Mouse (Mus musculus) kidney, embryonic 15.5 days (tissue): ENCODE data around the gene Sertad4. TPM values are rescaled to one million over a fixed set of nuclear protein-coding genes. Genes with fewer than 3 reads are reported as not detected.

Experiments
- ATAC-seq: fragments of 200-750 bp; cut with Nextera tagmentation; replicated peaks from 2 replicates; pipeline ENCODE4 v1.8.0; 2017; ENCODE audit warnings: moderate TSS enrichment; ENCODE audit not compliant: low FRiP score
- H3K27ac ChIP-seq: fragments of 300-500 bp; sonication (generic); 2 replicates; pipeline ENCODE4 v1.5.1; 2015; ENCODE audit warnings: mild to moderate bottlenecking, inconsistent platforms
- H3K27me3 ChIP-seq: fragments of 300-500 bp; sonication (generic); 2 replicates; pipeline ENCODE4 v1.6.1; 2015; ENCODE audit warnings: inconsistent platforms
- H3K36me3 ChIP-seq: fragments of 300-500 bp; sonication (generic); 2 replicates; pipeline ENCODE4 v1.6.1; 2015; ENCODE audit warnings: inconsistent platforms
- H3K4me1 ChIP-seq: fragments of 300-500 bp; sonication (generic); 2 replicates; pipeline ENCODE4 v1.6.1; 2015; ENCODE audit warnings: inconsistent platforms
- H3K4me2 ChIP-seq: fragments of 300-500 bp; sonication (generic); 2 replicates; pipeline ENCODE4 v1.6.1; 2015; ENCODE audit warnings: moderate library complexity, mild to moderate bottlenecking, inconsistent platforms
- H3K4me3 ChIP-seq: fragments of 300-500 bp; sonication (generic); replicated peaks from 2 replicates; pipeline ENCODE4 v1.5.1; 2015; ENCODE audit warnings: mild to moderate bottlenecking, inconsistent platforms
- H3K9ac ChIP-seq: fragments of 300-500 bp; sonication (generic); 2 replicates; pipeline ENCODE4 v1.6.1; 2015; ENCODE audit warnings: mild to moderate bottlenecking, inconsistent platforms
- H3K9me3 ChIP-seq: fragments of 300-500 bp; sonication (generic); replicated peaks from 2 replicates; pipeline ENCODE4 v1.6.1; 2016; ENCODE audit warnings: inconsistent platforms
- WGBS: fragments of 180-500 bp; shearing (Covaris S2); methylation state at CpG from one replicate; pipeline ENCODE4 v1.1.7; 2015; ENCODE audit warnings: mixed read lengths; 5-methylcytosine and 5-hydroxymethylcytosine counted together
- polyA plus RNA-seq: library from polyadenylated mRNA; unstranded; fragments of >200 nt; fragmentation: Nextera tagmentation; extraction: Ambion mirVana; gene quantifications from 2 replicates; pipeline ENCODE4 v1.2.1, GENCODE M21; 2015

The Sertad4 gene
- polyA plus RNA-seq, 1 experiment from 2014 or later = 22.9 TPM

- H3K27ac ChIP-seq = no peak overlapping the region
- no peak for ATAC-seq
- no peak overlapping the region for H3K9ac ChIP-seq
- H3K9me3 ChIP-seq = no peaks in the 10 kb centered on the region
- WGBS = 31% methylated on average over 9 of the region's 9 CpGs
- no peaks in the 10 kb centered on the region for H3K27me3 ChIP-seq
- no peak overlapping the region for H3K4me2 ChIP-seq
- H3K4me1 ChIP-seq = peaks cover 36% of the 10 kb centered on the region
- no peaks in the 10 kb centered on the region for H3K36me3 ChIP-seq
- no peak overlapping the region for H3K4me3 ChIP-seq
These were observed 29.8 kb downstream of the Sertad4 start for GRCm38 (mm10) chr1:192825746-192826145.

DNA sequence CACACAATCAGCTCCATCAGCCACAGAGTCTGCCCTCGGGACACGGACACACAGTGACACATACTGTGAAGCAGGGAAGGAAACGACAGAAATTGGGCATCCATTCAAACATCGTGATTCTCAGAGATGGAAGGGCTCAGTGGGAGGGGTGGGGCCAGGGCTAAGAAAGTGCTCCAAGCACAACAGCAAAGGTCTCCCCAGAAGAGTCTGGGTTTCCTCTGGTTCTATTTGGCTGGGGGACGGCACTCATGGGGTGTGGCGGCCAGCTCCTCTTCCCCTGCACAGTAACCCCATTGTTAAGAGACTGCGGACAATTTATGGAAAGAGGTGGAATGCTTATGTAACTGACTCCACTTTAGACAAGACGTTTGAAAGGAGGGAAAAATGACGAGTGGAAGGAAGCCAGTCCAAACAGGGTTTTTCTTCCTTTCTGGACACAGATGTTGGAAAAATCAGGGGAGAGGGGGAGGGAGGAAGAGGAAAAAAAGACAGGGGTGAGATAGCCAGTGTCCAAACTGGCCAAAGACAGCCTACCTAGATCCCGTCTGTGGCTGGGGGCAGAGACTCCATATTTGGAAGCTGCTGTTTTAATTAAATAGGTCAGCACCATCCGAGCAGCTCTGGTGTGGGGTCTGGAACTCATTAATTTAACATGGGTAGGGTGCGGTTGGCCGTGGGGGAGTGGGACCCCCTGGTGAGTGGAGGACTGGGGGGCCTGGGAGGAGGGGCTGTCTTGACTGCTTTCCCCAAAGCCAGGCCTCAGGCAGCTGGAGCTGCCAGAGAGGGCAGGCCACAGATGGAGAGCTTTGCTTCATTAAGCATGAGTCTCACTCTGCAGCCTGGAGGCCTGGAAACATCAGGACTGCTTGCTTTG lies 32.7 kb downstream of the Sertad4 start:
- Histone ChIP-seq H3K9me3 (no peaks in the 10 kb centered on the region), H3K27ac (peak overlapping the region; percentile 90), H3K4me1 (peaks cover 28% of the 10 kb centered on the region), H3K4me2 (peak overlapping the region; percentile 10), H3K36me3 (no peaks in the 10 kb centered on the region), H3K27me3 (no peaks in the 10 kb centered on the region), H3K4me3 (no peak overlapping the region), H3K9ac (no peak overlapping the region)
- ATAC-seq = peak; percentile 89
- WGBS = 19% methylated on average over 13 of the region's 13 CpGs

GRCm38 (mm10) chr1:192822309-192822651 lies 33.3 kb downstream of the Sertad4 start:
- Histone ChIP-seq H3K36me3 (no peaks in the 10 kb centered on the region), H3K27me3 (no peaks in the 10 kb centered on the region), H3K4me3 (no peak overlapping the region), H3K4me1 (peaks cover 28% of the 10 kb centered on the region), H3K9me3 (no peaks in the 10 kb centered on the region), H3K27ac (peak overlapping the region; percentile 90), H3K4me2 (no peak overlapping the region), H3K9ac (no peak overlapping the region)
- 59% methylated on average over 1 of the region's 1 CpGs for WGBS
- ATAC-seq = no peak

GRCm38 (mm10) chr1:192818334-192818733 lies 37.2 kb downstream of the Sertad4 start:
- 90% methylated on average over 5 of the region's 5 CpGs for WGBS
- Histone ChIP-seq H3K9ac (no peak overlapping the region), H3K27ac (no peak overlapping the region), H3K9me3 (no peaks in the 10 kb centered on the region), H3K4me3 (no peak overlapping the region), H3K4me1 (peaks cover 23% of the 10 kb centered on the region), H3K4me2 (no peak overlapping the region), H3K27me3 (no peaks in the 10 kb centered on the region), H3K36me3 (no peaks in the 10 kb centered on the region)
- ATAC-seq = no peak

DNA sequence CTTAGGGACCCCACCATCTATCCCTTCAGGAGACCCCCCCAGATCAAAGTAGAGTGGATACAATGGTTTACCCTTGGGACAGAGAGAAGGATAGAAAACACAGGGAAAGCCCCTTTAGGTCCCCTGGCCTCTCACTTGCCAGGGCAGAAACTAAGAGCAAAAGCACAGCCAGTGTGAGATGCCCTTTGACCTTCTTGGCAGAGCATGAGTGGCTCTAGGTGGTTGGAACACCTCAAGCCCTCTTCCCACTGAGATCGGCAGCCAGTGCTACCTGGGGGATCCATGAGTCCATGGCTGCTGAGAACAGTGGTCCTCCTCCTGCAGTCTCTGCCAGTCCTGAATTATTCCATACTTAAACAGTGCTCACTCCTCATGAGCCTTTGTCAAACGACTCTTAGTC lies 39.8 kb downstream of the Sertad4 start:
- no peaks in the 10 kb centered on the region for H3K9me3 ChIP-seq
- no peak overlapping the region for H3K9ac ChIP-seq
- H3K4me1 ChIP-seq = peaks cover 12% of the 10 kb centered on the region; the same call in 1 of the 2 replicates
- H3K4me3 ChIP-seq = no peak overlapping the region
- no peak overlapping the region for H3K27ac ChIP-seq
- H3K36me3 ChIP-seq = no peaks in the 10 kb centered on the region
- WGBS = 64% methylated on average over 2 of the region's 2 CpGs
- H3K27me3 ChIP-seq = no peaks in the 10 kb centered on the region
- no peak for ATAC-seq
- no peak overlapping the region for H3K4me2 ChIP-seq

DNA sequence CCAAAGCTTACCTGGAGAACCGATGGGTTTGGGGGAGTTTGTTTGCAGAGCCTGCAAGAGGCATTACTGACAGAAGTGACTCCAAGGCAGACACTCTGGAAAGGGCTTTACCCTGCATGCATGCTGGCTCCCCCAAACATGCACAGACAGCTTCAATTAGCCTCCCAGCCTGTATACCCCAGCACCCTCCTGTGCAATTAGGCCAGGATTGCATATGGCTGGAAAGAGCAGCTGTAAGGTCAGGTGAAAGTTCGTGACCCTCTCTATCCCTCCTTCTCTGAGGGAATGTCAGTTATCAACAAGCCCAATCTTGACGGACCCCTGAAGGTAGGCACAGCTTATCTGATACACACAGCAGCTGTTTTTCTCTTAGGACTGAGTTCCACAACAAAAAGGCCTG lies 40.9 kb downstream of the Sertad4 start:
- H3K27me3 ChIP-seq = no peaks in the 10 kb centered on the region
- no peak for ATAC-seq
- H3K4me1 ChIP-seq = peaks cover 12% of the 10 kb centered on the region; the same call in 1 of the 2 replicates
- no peak overlapping the region for H3K4me3 ChIP-seq
- 33% methylated on average over 3 of the region's 3 CpGs for WGBS
- no peak overlapping the region for H3K4me2 ChIP-seq
- no peak overlapping the region for H3K27ac ChIP-seq
- no peaks in the 10 kb centered on the region for H3K9me3 ChIP-seq
- H3K9ac ChIP-seq = no peak overlapping the region
- no peaks in the 10 kb centered on the region for H3K36me3 ChIP-seq

- no peak overlapping the region for H3K4me3 ChIP-seq
- H3K9ac ChIP-seq = no peak overlapping the region
- H3K27me3 ChIP-seq = no peaks in the 10 kb centered on the region
- H3K4me2 ChIP-seq = no peak overlapping the region
- H3K27ac ChIP-seq = no peak overlapping the region
- no peaks in the 10 kb centered on the region for H3K9me3 ChIP-seq
- 83% methylated on average over 9 of the region's 9 CpGs for WGBS
- H3K36me3 ChIP-seq = no peaks in the 10 kb centered on the region
- ATAC-seq = no peak
- H3K4me1 ChIP-seq = peaks cover 12% of the 10 kb centered on the region; the same call in 1 of the 2 replicates
These were observed 42.8 kb downstream of the Sertad4 start for GRCm38 (mm10) chr1:192812758-192813157.

- Histone ChIP-seq H3K4me1 (peaks cover 12% of the 10 kb centered on the region; the same call in 1 of the 2 replicates), H3K9ac (no peak overlapping the region)
These were observed 43.3 kb downstream of the Sertad4 start for GRCm38 (mm10) chr1:192812290-192812689.

GRCm38 (mm10) chr1:192806168-192807157 lies 49.1 kb downstream of the Sertad4 start:
- Histone ChIP-seq H3K36me3 (no peaks in the 10 kb centered on the region), H3K4me3 (no peak overlapping the region), H3K27ac (peak overlapping the region; percentile 76), H3K4me1 (peaks cover 13% of the 10 kb centered on the region), H3K9me3 (no peaks in the 10 kb centered on the region), H3K27me3 (no peaks in the 10 kb centered on the region), H3K4me2 (no peak overlapping the region), H3K9ac (peak overlapping the region; percentile 17; the same call in 1 of the 2 replicates)
- 48% methylated on average over 10 of the region's 10 CpGs for WGBS
- ATAC-seq = peak; percentile 71

More at GRCm38 (mm10) chr1:192812290-192812689, 43.3 kb downstream of the Sertad4 start:
- no peak overlapping the region for H3K4me3 ChIP-seq
- no peak for ATAC-seq
- H3K27ac ChIP-seq = no peak overlapping the region; the same call in 1 of the 2 replicates
- no peak overlapping the region for H3K4me2 ChIP-seq
- H3K9me3 ChIP-seq = no peaks in the 10 kb centered on the region
- no peaks in the 10 kb centered on the region for H3K36me3 ChIP-seq
- no peaks in the 10 kb centered on the region for H3K27me3 ChIP-seq
- WGBS = 70% methylated on average over 5 of the region's 5 CpGs

DNA sequence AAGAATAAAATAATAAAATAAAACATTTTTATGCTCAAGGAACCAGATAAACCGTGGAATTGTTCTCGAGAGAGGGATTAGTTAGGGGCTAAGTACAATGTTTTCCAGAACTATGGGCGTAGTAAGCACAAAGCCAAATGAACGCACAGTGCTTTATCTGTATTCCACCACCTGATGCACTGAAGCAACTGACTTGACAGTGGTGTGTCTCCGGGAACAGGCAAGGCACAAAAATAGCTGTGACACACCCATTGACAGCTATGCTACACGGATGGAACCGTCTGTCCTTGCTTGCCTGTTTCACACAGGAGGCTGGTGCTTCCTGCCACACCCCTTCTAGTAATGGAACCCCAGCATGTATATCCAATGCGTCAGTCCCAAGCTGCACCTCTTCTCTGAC lies 55.2 kb downstream of the Sertad4 start:
- Histone ChIP-seq H3K9ac (no peak overlapping the region), H3K36me3 (no peaks in the 10 kb centered on the region), H3K4me1 (peaks cover 43% of the 10 kb centered on the region), H3K4me3 (no peak overlapping the region), H3K27ac (peak overlapping the region; percentile 87; the same call in 1 of the 2 replicates), H3K27me3 (no peaks in the 10 kb centered on the region), H3K9me3 (0 out of 2 replicates have a peak, but pooled peaks cover under 1% of the 10 kb centered on the region), H3K4me2 (no peak overlapping the region)
- ATAC-seq = no peak
- 91% methylated on average over 8 of the region's 8 CpGs for WGBS

GRCm38 (mm10) chr1:192799165-192799991 lies 56.2 kb downstream of the Sertad4 start:
- H3K4me2 ChIP-seq = no peak overlapping the region
- ATAC-seq = 0 out of 2 replicates have a peak, but pooled peaks have one; percentile 13
- peaks cover 46% of the 10 kb centered on the region for H3K4me1 ChIP-seq
- no peak overlapping the region for H3K4me3 ChIP-seq
- H3K9me3 ChIP-seq = 0 out of 2 replicates have a peak, but pooled peaks cover 3% of the 10 kb centered on the region
- peak overlapping the region; percentile 87 for H3K27ac ChIP-seq
- WGBS = 33% methylated on average over 10 of the region's 10 CpGs
- no peaks in the 10 kb centered on the region for H3K36me3 ChIP-seq
- H3K9ac ChIP-seq = no peak overlapping the region
- H3K27me3 ChIP-seq = no peaks in the 10 kb centered on the region
